Mouse (Mus musculus) spleen, adult 2 months (tissue): ENCODE data around the gene Uck1. TPM values are rescaled to one million over a fixed set of nuclear protein-coding genes. Genes with fewer than 3 reads are reported as not detected.
A peak's percentile ranks its signal among the peaks of the same experiment; 100 is the strongest.
"Not testable (repeated sequence)": the region's sequence is repeated elsewhere in the genome, so short reads cannot be mapped to it uniquely, and the experiment has no call there.

Source experiments
- DNase-seq, 2 experiments: peaks; one replicate each; pipeline versions ENCODE4 v3.0.0 to v3.0.0-alpha.2; 2012 to 2021; ENCODE audit warnings: low spot score in 2 of 2, low read depth in 1 of 2
- H3K27ac ChIP-seq: fragments of 200-500 bp; 2 replicates; pipeline ENCODE4 v1.5.1; 2012; ENCODE audit warnings: low read length, inconsistent platforms; ENCODE audit not compliant: insufficient read depth
- H3K27me3 ChIP-seq: fragments of 200-500 bp; 2 replicates; pipeline ENCODE4 v1.6.1; 2012; ENCODE audit warnings: mild to moderate bottlenecking, moderate library complexity, low read length, inconsistent platforms; ENCODE audit not compliant: control insufficient read depth, insufficient read depth
- H3K36me3 ChIP-seq: fragments of 200-500 bp; 2 replicates; pipeline ENCODE4 v1.6.1; 2012; ENCODE audit warnings: mild to moderate bottlenecking, low read length, inconsistent platforms; ENCODE audit not compliant: control insufficient read depth, insufficient read depth
- H3K4me1 ChIP-seq: fragments of 200-500 bp; 2 replicates; pipeline ENCODE4 v1.6.1; 2011; ENCODE audit warnings: inconsistent platforms; ENCODE audit not compliant: control insufficient read depth, insufficient read depth, insufficient read length
- H3K4me3 ChIP-seq: fragments of 200-500 bp; 2 replicates; pipeline ENCODE4 v1.5.1; 2011; ENCODE audit warnings: mild to moderate bottlenecking, inconsistent platforms; ENCODE audit not compliant: insufficient read depth, insufficient read length; ENCODE audit errors: extremely low read depth
- CTCF ChIP-seq: fragments of 200-500 bp; IDR thresholded peaks from 2 replicates; pipeline ENCODE4 v1.5.1; 2011; ENCODE audit warnings: mild to moderate bottlenecking, inconsistent platforms; ENCODE audit not compliant: insufficient read depth, insufficient read length, insufficient replicate concordance; ENCODE audit errors: extremely low read depth
- POLR2A ChIP-seq: fragments of 200-500 bp; IDR thresholded peaks from 2 replicates; pipeline ENCODE4 v1.6.1; 2011; ENCODE audit warnings: low read depth, low read length, inconsistent platforms
- WGBS: fragments of 180-500 bp; shearing (Covaris S2); methylation state at CpG from one replicate; pipeline ENCODE4 v1.1.7; 2018; 5-methylcytosine and 5-hydroxymethylcytosine counted together
- polyA plus RNA-seq: library from polyadenylated mRNA; depleted of rRNA; stranded (reverse); fragments of >200 nt; gene quantifications from 2 replicates; pipeline ENCODE4 v1.2.3, GENCODE M21; 2012

The Uck1 gene
- polyA plus RNA-seq, 1 experiment = 58.4 TPM

- no peaks in the 10 kb centered on the region for H3K4me1 ChIP-seq
- TF ChIP-seq POLR2A (no peak), CTCF (peak; percentile 62; the same call in 1 of the 2 replicates)
- H3K27me3 ChIP-seq = no peaks in the 10 kb centered on the region
- H3K4me3 ChIP-seq = no peak overlapping the region
- no peak overlapping the region for H3K27ac ChIP-seq
- H3K36me3 ChIP-seq = peaks cover 36% of the 10 kb centered on the region
- DNase-seq = peak; percentile 11 to 45
- WGBS = 71% methylated on average over 8 of the region's 8 CpGs
These were observed 44.3 kb upstream of the Uck1 start for GRCm38 (mm10) chr2:32304145-32304832.

GRCm38 (mm10) chr2:32302952-32303351 lies 43.0 kb upstream of the Uck1 start:
- WGBS = 96% methylated on average over 10 of the region's 10 CpGs
- Histone ChIP-seq H3K4me3 (no peak overlapping the region), H3K36me3 (peaks cover 48% of the 10 kb centered on the region), H3K4me1 (no peaks in the 10 kb centered on the region), H3K27ac (no peak overlapping the region), H3K27me3 (no peaks in the 10 kb centered on the region)
- no peak for DNase-seq
- TF ChIP-seq CTCF (0 out of 2 replicates have a peak, but pooled peaks have one; percentile 6), POLR2A (no peak)

GRCm38 (mm10) chr2:32299469-32299868 lies 39.5 kb upstream of the Uck1 start:
- Histone ChIP-seq H3K4me3 (no peak overlapping the region), H3K27me3 (no peaks in the 10 kb centered on the region), H3K36me3 (peaks cover 42% of the 10 kb centered on the region), H3K4me1 (no peaks in the 10 kb centered on the region), H3K27ac (no peak overlapping the region)
- TF ChIP-seq CTCF (no peak), POLR2A (no peak)
- DNase-seq = no peak
- WGBS = 91% methylated on average over 4 of the region's 4 CpGs

- WGBS = 84% methylated on average over 2 of the region's 2 CpGs
- H3K27me3 ChIP-seq, DNase-seq, H3K4me3 ChIP-seq, H3K27ac ChIP-seq, H3K4me1 ChIP-seq: not testable (repeated sequence)
- peaks cover 27% of the 10 kb centered on the region for H3K36me3 ChIP-seq
These were observed 35.9 kb upstream of the Uck1 start for GRCm38 (mm10) chr2:32295842-32296241.

GRCm38 (mm10) chr2:32295285-32295684 lies 35.3 kb upstream of the Uck1 start:
- 95% methylated on average over 3 of the region's 3 CpGs for WGBS
- no peak overlapping the region for H3K27ac ChIP-seq
- DNase-seq = no peak
- H3K36me3 ChIP-seq = peaks cover 27% of the 10 kb centered on the region
- no peak overlapping the region for H3K4me3 ChIP-seq
- H3K27me3 ChIP-seq = no peaks in the 10 kb centered on the region
- no peaks in the 10 kb centered on the region for H3K4me1 ChIP-seq
- no peak for TF ChIP-seq POLR2A
- no peak for TF ChIP-seq CTCF

- peaks cover 23% of the 10 kb centered on the region for H3K36me3 ChIP-seq
- no peak for DNase-seq
- TF ChIP-seq POLR2A = no peak
- no peak for TF ChIP-seq CTCF
- no peak overlapping the region for H3K27ac ChIP-seq
- no peak overlapping the region for H3K4me3 ChIP-seq
- H3K27me3 ChIP-seq = no peaks in the 10 kb centered on the region
- 91% methylated on average over 8 of the region's 8 CpGs for WGBS
- no peaks in the 10 kb centered on the region for H3K4me1 ChIP-seq
These were observed 34.4 kb upstream of the Uck1 start for GRCm38 (mm10) chr2:32294348-32294747.

GRCm38 (mm10) chr2:32289578-32289977 lies 29.6 kb upstream of the Uck1 start:
- TF ChIP-seq CTCF (no peak), POLR2A (no peak)
- Histone ChIP-seq H3K4me3 (no peak overlapping the region), H3K4me1 (peaks cover 2% of the 10 kb centered on the region; the same call in 1 of the 2 replicates), H3K27me3 (no peaks in the 10 kb centered on the region), H3K36me3 (peaks cover 2% of the 10 kb centered on the region; the same call in 1 of the 2 replicates), H3K27ac (no peak overlapping the region)
- DNase-seq = peak in 1 of 2 experiments; percentile 59
